7 mouse cellular contexts compared by ENCODE assay signal in the genomic region with DNA sequence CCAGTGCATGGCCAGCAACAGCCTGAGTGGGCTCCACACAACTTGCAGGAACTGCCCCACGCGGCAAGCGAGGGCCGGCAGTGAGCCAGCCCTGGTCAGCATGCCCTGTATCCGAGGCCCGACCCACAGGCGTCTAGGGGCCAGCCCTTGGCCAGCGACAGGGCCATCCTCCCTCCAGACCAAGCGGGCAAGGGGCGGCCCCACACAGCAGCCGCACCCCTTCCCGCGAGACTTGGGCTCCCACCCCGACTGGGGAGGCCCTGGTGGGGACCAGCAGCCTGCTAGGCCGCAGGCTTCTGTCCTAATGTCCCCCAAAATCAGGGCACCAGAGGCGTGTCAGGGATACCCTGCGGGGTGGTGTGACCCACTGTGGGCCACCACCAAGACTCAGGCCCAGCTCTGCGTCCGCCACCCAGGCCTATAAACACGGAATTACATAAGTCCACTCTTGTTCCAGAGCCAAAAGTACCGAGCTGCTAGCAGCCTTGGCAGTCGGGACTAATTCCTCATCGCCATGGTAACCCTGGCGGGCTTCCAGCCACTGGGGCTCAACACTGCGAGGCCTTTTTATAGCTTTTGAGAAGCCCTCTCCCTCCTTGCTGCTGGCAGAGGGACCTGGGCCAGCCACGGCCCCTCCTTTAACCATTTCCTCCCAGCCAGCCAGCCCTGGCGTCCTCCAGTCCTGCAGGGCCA. TPM values are rescaled to one million over a fixed set of nuclear protein-coding genes. Genes with fewer than 3 reads are reported as not detected.
DNase-seq lines count a peak whose midpoint lies in the region; ATAC-seq and TF ChIP-seq lines count a peak whose summit lies in the region.

No protein-coding gene starts in this region.

- peak; percentile 93 for ATAC-seq in embryonic facial prominence, embryonic 14.5 days (ENCODE audit: low read depth)
- ATAC-seq in kidney, embryonic 14.5 days (ENCODE audit: low FRiP score, low TSS enrichment) = peak; percentile 84
- ATAC-seq in limb, embryonic 13.5 days (ENCODE audit: low FRiP score, low read depth) = peak; percentile 91
- ATAC-seq in midbrain, embryonic 14.5 days (ENCODE audit: low FRiP score, low TSS enrichment) = peak; percentile 86

- no peaks in the 10 kb centered on the region for H3K27me3 ChIP-seq in embryonic facial prominence, embryonic 14.5 days (replicated peaks; ENCODE audit: control insufficient read depth, insufficient read depth, low read length)
- H3K27me3 ChIP-seq in kidney, embryonic 14.5 days (ENCODE audit: control insufficient read depth, insufficient read depth, low read length) = no peaks in the 10 kb centered on the region
- no peaks in the 10 kb centered on the region for H3K27me3 ChIP-seq in limb, embryonic 13.5 days
- H3K27me3 ChIP-seq in midbrain, embryonic 14.5 days (ENCODE audit: control insufficient read depth, insufficient read depth, low read length) = no peaks in the 10 kb centered on the region

- H3K9me3 ChIP-seq in embryonic facial prominence, embryonic 14.5 days (ENCODE audit: control insufficient read depth, low read length) = no peaks in the 10 kb centered on the region
- no peaks in the 10 kb centered on the region for H3K9me3 ChIP-seq in kidney, embryonic 14.5 days (ENCODE audit: control insufficient read depth, low read length)
- no peaks in the 10 kb centered on the region for H3K9me3 ChIP-seq in limb, embryonic 13.5 days
- no peaks in the 10 kb centered on the region for H3K9me3 ChIP-seq in midbrain, embryonic 14.5 days (ENCODE audit: control insufficient read depth, low read length)

- 12% methylated on average over 20 of the region's 27 CpGs for WGBS in embryonic facial prominence, embryonic 14.5 days
- 6% methylated on average over 27 of the region's 27 CpGs for WGBS in kidney, embryonic 14.5 days
- WGBS in limb, embryonic 13.5 days = 6% methylated on average over 27 of the region's 27 CpGs
- whole genome bisulfite sequencing in midbrain, embryonic 14.5 days = 3% methylated on average over 27 of the region's 27 CpGs

- DNase-seq in embryonic facial prominence, embryonic 14.5 days (ENCODE audit: low spot score) = peak; percentile 100
- DNase-seq in heart, adult 9 months (ENCODE audit: low spot score in 2 of 2) = peak; percentile 99 to 100
- DNase-seq in midbrain, embryonic 14.5 days = peak; percentile 97
- peak; percentile 62 to 64 for DNase-seq in spleen, adult 18-20 months

- peak overlapping the region; percentile 57 for H3K4me3 ChIP-seq in bone marrow macrophage, adult 2 months (ENCODE audit: insufficient read depth, low read length)
- peak overlapping the region; percentile 40 for H3K4me3 ChIP-seq in embryonic facial prominence, embryonic 14.5 days (ENCODE audit: low read depth, low read length)
- peak overlapping the region; percentile 25; the same call in 1 of the 2 replicates for H3K4me3 ChIP-seq in kidney, embryonic 14.5 days (ENCODE audit: low read length)
- H3K4me3 ChIP-seq in limb, embryonic 13.5 days = peak overlapping the region; percentile 43
- peak overlapping the region; percentile 14 for H3K4me3 ChIP-seq in midbrain, embryonic 14.5 days (replicated peaks; ENCODE audit: low read depth, low read length)

- peaks cover 80% of the 10 kb centered on the region for H3K4me1 ChIP-seq in bone marrow macrophage, adult 2 months (ENCODE audit: control insufficient read depth, insufficient read depth, low read length)
- peaks cover 69% of the 10 kb centered on the region for H3K4me1 ChIP-seq in embryonic facial prominence, embryonic 14.5 days (ENCODE audit: control insufficient read depth, insufficient read depth, low read length)
- H3K4me1 ChIP-seq in kidney, embryonic 14.5 days (ENCODE audit: control insufficient read depth, insufficient read depth, low read length) = peaks cover 68% of the 10 kb centered on the region
- H3K4me1 ChIP-seq in limb, embryonic 13.5 days = peaks cover 94% of the 10 kb centered on the region
- peaks cover 62% of the 10 kb centered on the region for H3K4me1 ChIP-seq in midbrain, embryonic 14.5 days (ENCODE audit: control insufficient read depth, insufficient read depth, low read length)

- TF ChIP-seq CTCF in bone marrow macrophage, adult 2 months (IDR thresholded peaks at IDR 0.05; ENCODE audit: low read depth, low read length) = no peak

- H3K9ac ChIP-seq in embryonic facial prominence, embryonic 14.5 days (ENCODE audit: low read depth, low read length) = peak overlapping the region; percentile 68
- H3K9ac ChIP-seq in kidney, embryonic 14.5 days (ENCODE audit: low read depth, low read length) = peak overlapping the region; percentile 54
- peak overlapping the region; percentile 73 for H3K9ac ChIP-seq in limb, embryonic 13.5 days
- H3K9ac ChIP-seq in midbrain, embryonic 14.5 days (replicated peaks; ENCODE audit: low read length) = peak overlapping the region; percentile 48

- TF ChIP-seq POLR2A in bone marrow macrophage, adult 2 months (IDR thresholded peaks at IDR 0.05; ENCODE audit: borderline replicate concordance, low read depth, low read length) = no peak

- H3K27ac ChIP-seq in bone marrow macrophage, adult 2 months (ENCODE audit: insufficient read depth, low read depth, low read length) = peak overlapping the region; percentile 97
- H3K27ac ChIP-seq in embryonic facial prominence, embryonic 14.5 days (replicated peaks; ENCODE audit: low read depth, low read length) = peak overlapping the region; percentile 99
- H3K27ac ChIP-seq in kidney, embryonic 14.5 days (ENCODE audit: low read depth, low read length) = peak overlapping the region; percentile 97
- H3K27ac ChIP-seq in limb, embryonic 13.5 days = peak overlapping the region; percentile 100
- H3K27ac ChIP-seq in midbrain, embryonic 14.5 days (replicated peaks; ENCODE audit: low read depth, low read length) = peak overlapping the region; percentile 97

- peak overlapping the region; percentile 71 for H3K4me2 ChIP-seq in embryonic facial prominence, embryonic 14.5 days (ENCODE audit: low read depth, low read length)
- H3K4me2 ChIP-seq in kidney, embryonic 14.5 days (replicated peaks; ENCODE audit: low read depth, low read length) = peak overlapping the region; percentile 48
- H3K4me2 ChIP-seq in limb, embryonic 13.5 days (replicated peaks) = peak overlapping the region; percentile 82
- peak overlapping the region; percentile 50 for H3K4me2 ChIP-seq in midbrain, embryonic 14.5 days (ENCODE audit: low read length)

- no peaks in the 10 kb centered on the region for H3K36me3 ChIP-seq in embryonic facial prominence, embryonic 14.5 days (ENCODE audit: control insufficient read depth, insufficient read depth, low read length)
- no peaks in the 10 kb centered on the region for H3K36me3 ChIP-seq in kidney, embryonic 14.5 days (ENCODE audit: control insufficient read depth, insufficient read depth, low read length)
- no peaks in the 10 kb centered on the region for H3K36me3 ChIP-seq in limb, embryonic 13.5 days
- no peaks in the 10 kb centered on the region for H3K36me3 ChIP-seq in midbrain, embryonic 14.5 days (ENCODE audit: control insufficient read depth, insufficient read depth, low read length)

RNA-seq across cellular contexts. Expression of gene Ncor2, which starts 38.0 kb away (rescaled TPM):
- polyA plus RNA-seq in bone marrow macrophage, adult 2 months (2012; ENCODE audit: insufficient read depth, insufficient read length, missing spikeins) = 61.5 and 71.5 TPM in 2 replicates
- polyA plus RNA-seq in embryonic facial prominence, embryonic 14.5 days (2014; fragmentation: Nextera tagmentation; extraction: Ambion mirVana) = 34.9 and 37.3 TPM in 2 replicates
- 34.6 and 35.0 TPM in 2 replicates for polyA plus RNA-seq in kidney, embryonic 14.5 days (2014; fragmentation: Nextera tagmentation; extraction: Ambion mirVana)
- polyA plus RNA-seq in limb, embryonic 13.5 days (2015; fragmentation: Nextera tagmentation; extraction: Ambion mirVana) = 33.9 and 34.9 TPM in 2 replicates
- polyA plus RNA-seq in midbrain, embryonic 14.5 days (2014; fragmentation: Nextera tagmentation; extraction: Ambion mirVana) = 23.7 and 24.0 TPM in 2 replicates

Comparison
In these comparisons a context has a peak if more than half of its experiments do, and no peak if none do; other contexts are left out.
1. Peak in every context shown above with its lines: DNase-seq, ATAC-seq, H3K4me3 ChIP-seq and H3K27ac ChIP-seq.